Mouse (Mus musculus) embryonic facial prominence, embryonic 15.5 days (tissue): Measurements from ENCODE around the gene Ush1g. TPM values are rescaled to one million over a fixed set of nuclear protein-coding genes. Genes with fewer than 3 reads are reported as not detected.

Experiments
- ATAC-seq: fragments of 200-750 bp; cut with Nextera tagmentation; 2 replicates; pipeline ENCODE4 v1.8.0; 2017; ENCODE audit warnings: low read depth, moderate TSS enrichment; ENCODE audit not compliant: insufficient number of reproducible peaks, low FRiP score, low TSS enrichment
- H3K27ac ChIP-seq: fragments of 300-500 bp; sonication (generic); replicated peaks from 2 replicates; pipeline ENCODE4 v1.5.1; 2015; ENCODE audit warnings: mild to moderate bottlenecking, inconsistent platforms
- H3K27me3 ChIP-seq: fragments of 300-500 bp; sonication (generic); 2 replicates; pipeline ENCODE4 v1.6.1; 2015; ENCODE audit warnings: inconsistent platforms
- H3K36me3 ChIP-seq: fragments of 300-500 bp; sonication (generic); 2 replicates; pipeline ENCODE4 v1.6.1; 2015; ENCODE audit warnings: mild to moderate bottlenecking, inconsistent platforms
- H3K4me1 ChIP-seq: fragments of 300-500 bp; sonication (generic); 2 replicates; pipeline ENCODE4 v1.6.1; 2015; ENCODE audit warnings: inconsistent platforms
- H3K4me2 ChIP-seq: fragments of 300-500 bp; sonication (generic); replicated peaks from 2 replicates; pipeline ENCODE4 v1.6.1; 2015; ENCODE audit warnings: mild to moderate bottlenecking, inconsistent platforms
- H3K4me3 ChIP-seq: fragments of 300-500 bp; sonication (generic); replicated peaks from 2 replicates; pipeline ENCODE4 v1.5.1; 2015; ENCODE audit warnings: mild to moderate bottlenecking, inconsistent platforms
- H3K9ac ChIP-seq: fragments of 300-500 bp; sonication (generic); 2 replicates; pipeline ENCODE4 v1.6.1; 2015; ENCODE audit warnings: inconsistent platforms
- H3K9me3 ChIP-seq: fragments of 300-500 bp; sonication (generic); replicated peaks from 2 replicates; pipeline ENCODE4 v1.6.1; 2016; ENCODE audit warnings: inconsistent platforms
- WGBS: fragments of 180-500 bp; shearing (Covaris S2); methylation state at CpG from one replicate; pipeline ENCODE4 v1.1.7; 2015; 5-methylcytosine and 5-hydroxymethylcytosine counted together
- polyA plus RNA-seq: library from polyadenylated mRNA; unstranded; fragments of >200 nt; fragmentation: Nextera tagmentation; extraction: Ambion mirVana; gene quantifications from 2 replicates; pipeline ENCODE4 v1.2.1, GENCODE M21; 2015

The Ush1g gene
- polyA plus RNA-seq, 1 experiment from 2014 or later, result 0.12 TPM

GRCm38 (mm10) chr11:115276780-115277603 is 44.8 kb downstream of the Ush1g start, which contains the start of gene Fdxr:
Gene Fdxr (minus strand): TSS chr11:115277050.
- H3K9me3 ChIP-seq, result no peaks in the 10 kb centered on the region
- peak within 1 kb of the TSS; percentile 63 for H3K9ac ChIP-seq
- WGBS, result under 1% methylated on average over 42 of the region's 42 CpGs
- peaks cover 26% of the 10 kb centered on the region for H3K4me1 ChIP-seq
- H3K27ac ChIP-seq, result peak within 1 kb of the TSS; percentile 90
- peak within 1 kb of the TSS; percentile 90 for H3K4me2 ChIP-seq
- peak; percentile 96 for ATAC-seq
- H3K27me3 ChIP-seq, result no peaks in the 10 kb centered on the region
- H3K4me3 ChIP-seq, result peak within 1 kb of the TSS; percentile 73
- 0 out of 2 replicates have a peak, but pooled peaks cover 2% of the 10 kb centered on the region for H3K36me3 ChIP-seq

- ATAC-seq, result no peak
- peak overlapping the region; percentile 90 for H3K4me2 ChIP-seq
- H3K27ac ChIP-seq, result no peak overlapping the region
- peak overlapping the region; percentile 73 for H3K4me3 ChIP-seq
- H3K27me3 ChIP-seq, result no peaks in the 10 kb centered on the region
- H3K4me1 ChIP-seq, result peaks cover 26% of the 10 kb centered on the region
- 49% methylated on average over 3 of the region's 3 CpGs for WGBS
- 0 out of 2 replicates have a peak, but pooled peaks cover 2% of the 10 kb centered on the region for H3K36me3 ChIP-seq
- no peak overlapping the region for H3K9ac ChIP-seq
- no peaks in the 10 kb centered on the region for H3K9me3 ChIP-seq
These were observed 45.9 kb downstream of the Ush1g start for GRCm38 (mm10) chr11:115275954-115276353.

GRCm38 (mm10) chr11:115275509-115275908 is 46.3 kb downstream of the Ush1g start:
- 0 out of 2 replicates have a peak, but pooled peaks cover 2% of the 10 kb centered on the region for H3K36me3 ChIP-seq
- peak overlapping the region; percentile 73; the same call in 1 of the 2 replicates for H3K4me3 ChIP-seq
- peak overlapping the region; percentile 90 for H3K4me2 ChIP-seq
- H3K27me3 ChIP-seq, result no peaks in the 10 kb centered on the region
- H3K27ac ChIP-seq, result no peak overlapping the region
- no peak for ATAC-seq
- 78% methylated on average over 6 of the region's 6 CpGs for WGBS
- H3K4me1 ChIP-seq, result peaks cover 26% of the 10 kb centered on the region
- no peaks in the 10 kb centered on the region for H3K9me3 ChIP-seq
- no peak overlapping the region for H3K9ac ChIP-seq

GRCm38 (mm10) chr11:115274771-115275170 is 47.1 kb downstream of the Ush1g start:
- ATAC-seq, result no peak
- Histone ChIP-seq H3K27ac (no peak overlapping the region), H3K4me2 (no peak overlapping the region), H3K27me3 (no peaks in the 10 kb centered on the region), H3K36me3 (0 out of 2 replicates have a peak, but pooled peaks cover 2% of the 10 kb centered on the region), H3K9ac (no peak overlapping the region), H3K4me3 (no peak overlapping the region), H3K4me1 (peaks cover 30% of the 10 kb centered on the region), H3K9me3 (no peaks in the 10 kb centered on the region)
- 85% methylated on average over 6 of the region's 6 CpGs for WGBS

GRCm38 (mm10) chr11:115274178-115274577 is 47.7 kb downstream of the Ush1g start:
- 0 out of 2 replicates have a peak, but pooled peaks cover 5% of the 10 kb centered on the region for H3K27me3 ChIP-seq
- H3K9me3 ChIP-seq, result no peaks in the 10 kb centered on the region
- ATAC-seq, result no peak
- no peak overlapping the region for H3K9ac ChIP-seq
- H3K4me2 ChIP-seq, result no peak overlapping the region
- H3K4me1 ChIP-seq, result peaks cover 30% of the 10 kb centered on the region
- peaks cover 7% of the 10 kb centered on the region for H3K36me3 ChIP-seq
- 81% methylated on average over 7 of the region's 7 CpGs for WGBS
- H3K4me3 ChIP-seq, result no peak overlapping the region
- H3K27ac ChIP-seq, result no peak overlapping the region

- H3K27me3 ChIP-seq, result peaks cover 9% of the 10 kb centered on the region
- peaks cover 11% of the 10 kb centered on the region for H3K36me3 ChIP-seq
- H3K4me2 ChIP-seq, result no peak overlapping the region
- no peaks in the 10 kb centered on the region for H3K9me3 ChIP-seq
- ATAC-seq, result no peak
- H3K9ac ChIP-seq, result no peak overlapping the region
- WGBS, result 64% methylated on average over 7 of the region's 7 CpGs
- H3K4me3 ChIP-seq, result no peak overlapping the region
- peaks cover 30% of the 10 kb centered on the region for H3K4me1 ChIP-seq
- H3K27ac ChIP-seq, result no peak overlapping the region
These were observed 48.1 kb downstream of the Ush1g start for GRCm38 (mm10) chr11:115273735-115274134.

GRCm38 (mm10) chr11:115272894-115273498 is 48.8 kb downstream of the Ush1g start:
- H3K36me3 ChIP-seq, result peaks cover 11% of the 10 kb centered on the region
- H3K4me1 ChIP-seq, result peaks cover 27% of the 10 kb centered on the region
- peaks cover 16% of the 10 kb centered on the region for H3K27me3 ChIP-seq
- H3K9ac ChIP-seq, result no peak overlapping the region
- 74% methylated on average over 10 of the region's 10 CpGs for WGBS
- ATAC-seq, result no peak
- no peak overlapping the region for H3K4me3 ChIP-seq
- no peak overlapping the region for H3K4me2 ChIP-seq
- no peak overlapping the region for H3K27ac ChIP-seq
- H3K9me3 ChIP-seq, result no peaks in the 10 kb centered on the region

GRCm38 (mm10) chr11:115271481-115271880 is 50.4 kb downstream of the Ush1g start:
- Histone ChIP-seq H3K4me3 (no peak overlapping the region), H3K27ac (no peak overlapping the region), H3K27me3 (peaks cover 31% of the 10 kb centered on the region), H3K4me1 (peaks cover 30% of the 10 kb centered on the region), H3K9me3 (no peaks in the 10 kb centered on the region), H3K9ac (no peak overlapping the region), H3K36me3 (peaks cover 11% of the 10 kb centered on the region), H3K4me2 (no peak overlapping the region)
- whole genome bisulfite sequencing, result 72% methylated on average over 10 of the region's 10 CpGs
- no peak for ATAC-seq

- Histone ChIP-seq H3K36me3 (peaks cover 11% of the 10 kb centered on the region), H3K9me3 (no peaks in the 10 kb centered on the region), H3K4me3 (no peak overlapping the region), H3K27ac (no peak overlapping the region), H3K4me1 (peaks cover 30% of the 10 kb centered on the region), H3K4me2 (no peak overlapping the region), H3K9ac (no peak overlapping the region), H3K27me3 (peaks cover 35% of the 10 kb centered on the region)
- 80% methylated on average over 9 of the region's 9 CpGs for WGBS
- ATAC-seq, result no peak
These were observed 50.8 kb downstream of the Ush1g start for GRCm38 (mm10) chr11:115271052-115271451.

- ATAC-seq, result no peak
These were observed 51.5 kb downstream of the Ush1g start for GRCm38 (mm10) chr11:115270148-115270861.

More at GRCm38 (mm10) chr11:115270148-115270861, 51.5 kb downstream of the Ush1g start:
- Histone ChIP-seq H3K4me2 (no peak overlapping the region), H3K27ac (no peak overlapping the region), H3K4me1 (peaks cover 28% of the 10 kb centered on the region), H3K36me3 (peaks cover 11% of the 10 kb centered on the region), H3K9ac (no peak overlapping the region), H3K9me3 (no peaks in the 10 kb centered on the region), H3K4me3 (no peak overlapping the region), H3K27me3 (peaks cover 43% of the 10 kb centered on the region)
- 28% methylated on average over 19 of the region's 19 CpGs for WGBS
